Comparison of ENCODE assay signal across 8 mouse cellular contexts in the genomic region with DNA sequence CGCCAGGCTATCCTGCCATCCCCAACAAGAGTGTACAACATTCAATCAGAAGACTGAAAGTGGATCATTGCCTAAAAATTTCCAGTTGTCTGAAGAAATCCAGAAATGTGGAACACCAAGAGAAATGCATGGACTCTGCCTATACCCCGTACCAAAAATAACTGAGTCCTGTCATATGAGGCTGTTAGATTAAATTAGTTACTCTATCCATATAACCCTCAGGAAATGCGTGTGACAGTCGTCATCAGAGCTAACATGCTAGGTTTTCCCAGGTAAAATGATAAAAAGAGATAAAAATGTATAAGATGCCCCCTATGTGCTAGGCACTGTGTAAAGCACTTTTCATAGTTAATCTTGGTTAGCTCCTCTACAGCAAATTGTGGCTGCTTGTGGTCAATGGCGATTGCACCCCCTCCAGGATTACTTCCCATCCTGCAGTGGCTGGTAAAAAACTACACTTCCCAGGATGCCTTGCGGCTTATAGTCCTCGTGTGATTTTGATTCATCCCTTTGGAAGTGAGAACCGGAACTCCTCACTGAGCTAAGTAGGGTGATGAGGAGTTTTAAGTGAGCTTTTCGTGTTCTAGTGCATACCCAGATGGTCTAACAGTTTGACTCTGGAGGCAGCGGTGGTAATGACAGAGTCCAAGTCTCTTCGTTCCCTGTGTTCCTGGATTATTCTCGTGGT. TPM values are rescaled to one million over a fixed set of nuclear protein-coding genes. Genes with fewer than 3 reads are reported as not detected.
A peak's percentile ranks its signal among the peaks of the same experiment; 100 is the strongest.
DNase-seq lines count a peak whose midpoint lies in the region; ATAC-seq lines count a peak whose summit lies in the region.

A gene (plus strand): TSS at position 519 of the 688 bp plus-strand sequence.

- H3K9me3 ChIP-seq in hindbrain, embryonic 14.5 days (ENCODE audit: control insufficient read depth, low read length), result no peaks in the 10 kb centered on the region

- peak; percentile 64; the same call in 1 of the 2 replicates for ATAC-seq in hindbrain, embryonic 14.5 days (ENCODE audit: low FRiP score)

- H3K36me3 ChIP-seq in hindbrain, embryonic 14.5 days (replicated peaks; ENCODE audit: control insufficient read depth, insufficient read depth), result no peaks in the 10 kb centered on the region

- H3K27ac ChIP-seq in hindbrain, embryonic 14.5 days, result no peak within 1 kb of the TSS

- peak; percentile 74 to 90 for DNase-seq in adrenal gland, adult (ENCODE audit: inconsistent age in 2 of 2, low spot score in 1 of 2)
- peak; percentile 68 to 85 for DNase-seq in cerebellum, postnatal 25 days
- DNase-seq in frontal cortex, postnatal 14 days (ENCODE audit: low spot score in 2 of 2), result peak; percentile 74 to 79
- peak; percentile 90 for DNase-seq in hindbrain, embryonic 14.5 days (ENCODE audit: low spot score)
- DNase-seq in layer of hippocampus, postnatal 36 days, result peak; percentile 76 to 82
- DNase-seq in lung, postnatal 10 days, result peak; percentile 81
- peak; percentile 94 for DNase-seq in retina, embryonic 14.5 days (ENCODE audit: low spot score)
- no peak for DNase-seq in spleen, postnatal 4 days (ENCODE audit: low spot score in 2 of 2)

- peak within 1 kb of the TSS; percentile 41 for H3K9ac ChIP-seq in hindbrain, embryonic 14.5 days

- H3K4me3 ChIP-seq in hindbrain, embryonic 14.5 days (replicated peaks; ENCODE audit: low read length), result peak within 1 kb of the TSS; percentile 33

- H3K27me3 ChIP-seq in hindbrain, embryonic 14.5 days (ENCODE audit: control insufficient read depth, insufficient read depth, low read length), result no peaks in the 10 kb centered on the region

- H3K4me1 ChIP-seq in hindbrain, embryonic 14.5 days (replicated peaks; ENCODE audit: control insufficient read depth, insufficient read depth, low read length), result no peaks in the 10 kb centered on the region

- WGBS in hindbrain, embryonic 14.5 days, result 32% methylated on average over 12 of the region's 12 CpGs

- H3K4me2 ChIP-seq in hindbrain, embryonic 14.5 days (replicated peaks), result peak within 1 kb of the TSS; percentile 51

RNA-seq across cellular contexts. Expression of the gene that starts here (rescaled TPM):
- 8.9 and 9.3 TPM in 2 replicates for polyA plus RNA-seq in hindbrain, embryonic 14.5 days (2014; fragmentation: Nextera tagmentation; extraction: Ambion mirVana)
- total RNA-seq in layer of hippocampus, postnatal 36 days (2021), result 1 to 10 TPM; 8.1 to 8.4 TPM

Comparison
In these comparisons a context has a peak if more than half of its experiments do, and no peak if none do; other contexts are left out.
1. DNase-seq: peak in adrenal gland, adult (2 of 2), cerebellum, postnatal 25 days (2 of 2), frontal cortex, postnatal 14 days (2 of 2), hindbrain, embryonic 14.5 days (single experiment), layer of hippocampus, postnatal 36 days (2 of 2), lung, postnatal 10 days (single experiment) and retina, embryonic 14.5 days (single experiment); none in spleen, postnatal 4 days (0 of 2).